Mouse (Mus musculus) limb, embryonic 14.5 days (tissue): Measurements from ENCODE around the gene F5. TPM values are rescaled to one million over a fixed set of nuclear protein-coding genes. Genes with fewer than 3 reads are reported as not detected.

Experiments
- ATAC-seq: fragments of 200-750 bp; cut with Nextera tagmentation; 2 replicates; pipeline ENCODE4 v1.8.0; 2017; ENCODE audit warnings: low read depth, moderate number of reproducible peaks, moderate TSS enrichment; ENCODE audit not compliant: low FRiP score
- DNase-seq: peaks from one replicate; pipeline ENCODE4 v3.0.0-alpha.2; 2015; ENCODE audit warnings: low spot score
- H3K27ac ChIP-seq: fragments of 300-500 bp; sonication (generic); replicated peaks from 2 replicates; pipeline ENCODE4 v1.5.1; 2014; ENCODE audit warnings: low read depth, mild to moderate bottlenecking, low read length, moderate library complexity, mixed read lengths
- H3K27me3 ChIP-seq: fragments of 300-500 bp; sonication (generic); 2 replicates; pipeline ENCODE4 v1.6.1; 2014; ENCODE audit warnings: low read length, mixed read lengths; ENCODE audit not compliant: control insufficient read depth, insufficient read depth
- H3K36me3 ChIP-seq: fragments of 300-500 bp; sonication (generic); 2 replicates; pipeline ENCODE4 v1.6.1; 2014; ENCODE audit warnings: mild to moderate bottlenecking, low read length, moderate library complexity, mixed read lengths; ENCODE audit not compliant: control insufficient read depth, insufficient read depth
- H3K4me1 ChIP-seq: fragments of 300-500 bp; sonication (generic); 2 replicates; pipeline ENCODE4 v1.6.1; 2014; ENCODE audit warnings: antibody characterized with exemption, low read length, mixed read lengths; ENCODE audit not compliant: control insufficient read depth, insufficient read depth
- H3K4me2 ChIP-seq: fragments of 300-500 bp; sonication (generic); replicated peaks from 2 replicates; pipeline ENCODE4 v1.6.1; 2014; ENCODE audit warnings: low read depth, mild to moderate bottlenecking, low read length, moderate library complexity; ENCODE audit not compliant: severe bottlenecking
- H3K4me3 ChIP-seq: fragments of 300-500 bp; sonication (generic); replicated peaks from 2 replicates; pipeline ENCODE4 v1.5.1; 2014; ENCODE audit warnings: low read length
- H3K9ac ChIP-seq: fragments of 300-500 bp; sonication (generic); 2 replicates; pipeline ENCODE4 v1.6.1; 2014; ENCODE audit warnings: mild to moderate bottlenecking, low read depth, low read length, moderate library complexity; ENCODE audit not compliant: severe bottlenecking
- H3K9me3 ChIP-seq: fragments of 300-500 bp; sonication (generic); 2 replicates; pipeline ENCODE4 v1.6.1; 2016; ENCODE audit warnings: low read length; ENCODE audit not compliant: control insufficient read depth
- POLR2A ChIP-seq: fragments of 200-500 bp; IDR thresholded peaks from 2 replicates; pipeline ENCODE4 v1.8.0; 2012; ENCODE audit warnings: inconsistent platforms, mild to moderate bottlenecking, moderate library complexity, borderline replicate concordance; ENCODE audit not compliant: insufficient read depth, insufficient read length; ENCODE audit errors: extremely low read depth
- WGBS: fragments of 180-500 bp; shearing (Covaris S2); extraction: QIAGEN DNeasy Blood & Tissue Kit; methylation state at CpG from one replicate; pipeline ENCODE4 v1.1.7; 2014; 5-methylcytosine and 5-hydroxymethylcytosine counted together
- polyA plus RNA-seq, 2 experiments: library from polyadenylated mRNA; depleted of rRNA in 1 of 2; stranded (reverse) in 1 of 2; unstranded in 1 of 2; fragments of >200 nt; fragmentation: Nextera tagmentation in 1 of 2; extraction: Ambion mirVana in 1 of 2; gene quantifications; 2 replicates each; pipeline versions ENCODE4 v1.2.1 to v1.2.3; 2012 to 2014

The F5 gene
- polyA plus RNA-seq, 2 experiments, result 0.34 to 0.39 TPM

GRCm38 (mm10) chr1:164158571-164158970 lies 6.9 kb downstream of the F5 start:
- TF ChIP-seq POLR2A, result no peak
- Histone ChIP-seq H3K4me2 (no peak overlapping the region), H3K9me3 (no peaks in the 10 kb centered on the region), H3K36me3 (no peaks in the 10 kb centered on the region), H3K9ac (no peak overlapping the region), H3K27ac (no peak overlapping the region), H3K4me1 (no peaks in the 10 kb centered on the region), H3K4me3 (no peak overlapping the region), H3K27me3 (0 out of 2 replicates have a peak, but pooled peaks cover 3% of the 10 kb centered on the region)
- WGBS, result 54% methylated on average over 4 of the region's 4 CpGs
- no peak for ATAC-seq
- DNase-seq, result no peak

DNA sequence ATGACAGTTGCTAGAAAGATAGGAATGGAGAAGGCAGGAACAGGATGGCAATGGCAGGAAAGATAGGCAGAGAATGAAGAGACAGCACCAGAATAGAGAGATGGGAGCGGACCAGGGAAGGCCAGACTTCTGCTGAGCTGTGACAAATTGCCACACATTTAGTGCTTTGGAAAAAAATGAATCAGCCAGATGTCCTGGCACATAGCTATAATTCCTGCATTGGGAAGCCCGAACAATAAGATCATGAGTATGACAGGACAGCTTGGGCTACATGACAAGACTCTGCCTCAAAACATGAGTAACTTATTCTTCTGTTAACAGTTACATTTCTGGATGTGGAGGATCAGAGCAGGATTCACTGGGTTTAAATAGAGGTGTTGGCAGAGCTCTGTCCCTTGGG lies 8.1 kb downstream of the F5 start:
- no peak for TF ChIP-seq POLR2A
- H3K4me1 ChIP-seq, result no peaks in the 10 kb centered on the region
- DNase-seq (no peak), ATAC-seq (no peak)
- H3K4me2 ChIP-seq, result no peak overlapping the region
- no peak overlapping the region for H3K27ac ChIP-seq
- no peaks in the 10 kb centered on the region for H3K36me3 ChIP-seq
- H3K9me3 ChIP-seq, result no peaks in the 10 kb centered on the region
- no peak overlapping the region for H3K4me3 ChIP-seq
- H3K9ac ChIP-seq, result no peak overlapping the region
- WGBS, result 83% methylated on average over 2 of the region's 2 CpGs
- 0 out of 2 replicates have a peak, but pooled peaks cover 3% of the 10 kb centered on the region for H3K27me3 ChIP-seq

GRCm38 (mm10) chr1:164162745-164163144 lies 11.1 kb downstream of the F5 start:
- TF ChIP-seq POLR2A, result no peak
- Histone ChIP-seq H3K27me3 (0 out of 2 replicates have a peak, but pooled peaks cover 3% of the 10 kb centered on the region), H3K4me3 (no peak overlapping the region), H3K9ac (no peak overlapping the region), H3K4me1 (no peaks in the 10 kb centered on the region), H3K4me2 (no peak overlapping the region), H3K36me3 (no peaks in the 10 kb centered on the region), H3K27ac (no peak overlapping the region), H3K9me3 (no peaks in the 10 kb centered on the region)
- DNase-seq (no peak), ATAC-seq (no peak)
- 81% methylated on average over 5 of the region's 5 CpGs for WGBS

GRCm38 (mm10) chr1:164168818-164169217 lies 17.2 kb downstream of the F5 start:
- Histone ChIP-seq H3K27ac (no peak overlapping the region), H3K9me3 (no peaks in the 10 kb centered on the region), H3K9ac (no peak overlapping the region), H3K36me3 (no peaks in the 10 kb centered on the region), H3K4me2 (no peak overlapping the region), H3K4me3 (no peak overlapping the region), H3K27me3 (no peaks in the 10 kb centered on the region), H3K4me1 (no peaks in the 10 kb centered on the region)
- DNase-seq, result no peak
- ATAC-seq, result no peak
- TF ChIP-seq POLR2A, result no peak
- WGBS, result 74% methylated on average over 4 of the region's 4 CpGs

DNA sequence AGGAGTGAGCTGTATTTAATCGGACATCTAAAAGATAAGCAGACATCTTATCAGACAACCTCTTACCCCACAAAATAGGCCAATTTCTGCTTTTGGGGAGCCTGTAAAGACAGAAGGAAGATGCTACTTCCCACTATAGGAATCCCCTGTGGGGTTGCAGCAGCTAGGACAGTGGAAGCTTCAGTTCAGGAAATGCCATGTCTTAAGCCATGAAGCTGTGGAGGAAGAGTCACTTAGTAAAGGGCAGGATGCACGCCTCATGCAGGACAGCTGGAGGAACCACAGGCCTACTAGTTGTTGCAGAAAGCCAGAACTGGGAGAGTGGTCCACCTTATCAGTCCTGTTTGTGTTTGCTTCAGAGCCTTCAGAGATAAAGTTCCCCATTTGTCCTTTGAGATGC lies 18.8 kb downstream of the F5 start:
- no peaks in the 10 kb centered on the region for H3K36me3 ChIP-seq
- TF ChIP-seq POLR2A, result no peak
- no peak overlapping the region for H3K9ac ChIP-seq
- DNase-seq (no peak), ATAC-seq (no peak)
- no peak overlapping the region for H3K4me2 ChIP-seq
- H3K27ac ChIP-seq, result no peak overlapping the region
- WGBS, result 91% methylated on average over 2 of the region's 2 CpGs
- H3K27me3 ChIP-seq, result no peaks in the 10 kb centered on the region
- no peak overlapping the region for H3K4me3 ChIP-seq
- no peaks in the 10 kb centered on the region for H3K9me3 ChIP-seq
- no peaks in the 10 kb centered on the region for H3K4me1 ChIP-seq

DNA sequence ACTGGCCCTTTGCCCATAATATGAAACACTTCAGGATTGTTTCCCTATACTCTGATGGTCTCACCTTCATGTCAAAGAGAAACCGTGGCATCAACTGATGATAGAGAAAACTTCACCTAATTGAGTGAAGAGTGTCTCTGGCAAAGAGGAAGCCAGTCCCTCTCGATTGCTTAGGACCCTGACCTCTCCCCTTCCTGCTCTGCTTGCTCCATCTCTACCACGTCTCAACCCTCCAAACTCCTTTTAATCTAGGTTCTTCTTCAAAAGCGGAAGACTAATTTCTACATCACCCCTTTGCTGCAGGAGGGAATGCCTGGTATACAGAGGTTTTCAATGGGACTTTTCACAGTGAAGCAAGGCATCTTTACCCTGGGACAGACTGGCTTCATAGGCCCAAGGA lies 21.5 kb downstream of the F5 start:
- TF ChIP-seq POLR2A, result no peak
- Histone ChIP-seq H3K9me3 (no peaks in the 10 kb centered on the region), H3K4me2 (no peak overlapping the region), H3K4me1 (no peaks in the 10 kb centered on the region), H3K4me3 (no peak overlapping the region), H3K36me3 (no peaks in the 10 kb centered on the region), H3K27ac (no peak overlapping the region), H3K27me3 (no peaks in the 10 kb centered on the region), H3K9ac (no peak overlapping the region)
- DNase-seq (no peak), ATAC-seq (no peak)
- 82% methylated on average over 4 of the region's 4 CpGs for WGBS
